Mouse (Mus musculus): ENCODE results near the gene Gm3095. TPM values are rescaled to one million over a fixed set of nuclear protein-coding genes. Genes with fewer than 3 reads are reported as not detected.

The Gm3095 gene
- polyA plus RNA-seq (2012; rRNA removed) = not detected in 2 replicates

DNA sequence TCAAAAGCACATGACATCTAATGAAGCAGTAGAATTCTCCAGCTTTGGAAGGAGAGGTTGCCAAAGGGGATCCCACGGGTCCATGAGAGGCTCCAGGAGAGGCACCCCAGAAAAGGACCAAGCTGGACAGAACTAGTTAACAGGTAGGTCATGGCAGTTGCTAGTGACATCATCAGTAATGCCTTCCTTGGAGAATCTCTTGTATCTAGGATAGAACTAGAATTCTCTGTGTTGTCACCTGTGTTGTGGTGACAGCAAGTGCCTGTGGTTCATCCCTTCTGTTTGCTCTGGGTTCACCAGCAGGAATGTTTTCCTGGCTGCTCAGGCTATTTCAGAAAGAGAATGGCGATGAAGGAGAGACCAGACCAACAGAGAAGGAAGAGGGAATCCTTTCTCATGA lies at the start of gene Gm3095:
Gene Gm3095 (plus strand): TSS at position 301 of the 400 bp plus-strand sequence.

DNA sequence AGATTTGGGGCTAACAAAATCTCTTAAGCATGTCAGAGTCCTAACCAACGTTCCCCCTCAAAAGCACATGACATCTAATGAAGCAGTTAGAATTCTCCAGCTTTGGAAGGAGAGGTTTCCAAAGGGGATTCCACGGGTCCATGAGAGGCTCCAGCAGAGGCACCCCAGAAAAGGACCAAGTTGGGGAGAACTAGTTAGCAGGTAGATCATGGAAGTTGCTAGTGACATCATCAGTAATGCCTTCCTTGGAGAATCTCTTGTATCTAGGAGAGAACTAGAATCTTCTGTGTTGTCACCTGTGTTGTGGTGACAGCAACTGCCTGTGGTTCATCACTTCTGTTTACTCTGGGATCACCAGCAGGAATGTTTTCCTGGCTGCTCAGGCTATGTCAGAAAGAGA lies 31.9 kb upstream of the Gm3095 start, which contains the start of gene Gm3029:
Gene Gm3029 (plus strand): TSS at position 301 of the 400 bp plus-strand sequence.

DNA sequence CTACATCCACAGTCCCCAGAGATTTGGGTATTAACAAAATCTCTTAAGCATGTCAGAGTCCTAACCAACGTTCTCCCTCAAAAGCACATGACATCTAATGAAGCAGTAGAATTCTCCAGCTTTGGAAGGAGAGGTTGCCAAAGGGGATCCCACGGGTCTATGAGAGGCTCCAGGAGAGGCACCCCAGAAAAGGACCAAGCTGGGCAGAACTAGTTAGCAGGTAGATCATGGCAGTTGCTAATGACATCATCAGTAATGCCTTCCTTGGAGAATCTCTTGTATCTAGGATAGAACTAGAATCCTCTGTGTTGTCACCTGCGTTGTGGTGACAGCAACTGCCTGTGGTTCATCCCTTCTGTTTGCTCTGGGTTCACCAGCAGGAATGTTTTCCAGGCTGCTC lies 34.7 kb downstream of the Gm3095 start, which contains the start of gene Gm3099:
Gene Gm3099 (plus strand): TSS at position 301 of the 400 bp plus-strand sequence.

Other genes starting within 250 kb of the Gm3095 start
- 0.05 TPM in 1 of 2 replicates, not detected in the other for gene Gm3002, start 153.5 kb upstream of the Gm3095 start, polyA plus RNA-seq (2012; rRNA removed)
- gene Gm3033, start 117.3 kb upstream of the Gm3095 start, polyA plus RNA-seq (2012; rRNA removed) = not detected in 2 replicates
- gene Gm2916, start 79.4 kb upstream of the Gm3095 start, polyA plus RNA-seq (2012; rRNA removed) = not detected in 2 replicates
- gene Gm3029, start 31.8 kb upstream of the Gm3095 start, polyA plus RNA-seq (2012; rRNA removed) = not detected in 2 replicates
- gene Gm3099, start 34.8 kb downstream of the Gm3095 start, polyA plus RNA-seq (2012; rRNA removed) = not detected in 2 replicates
- gene Gm5796, start 60.4 kb downstream of the Gm3095 start, polyA plus RNA-seq (2012; rRNA removed) = 0.02 TPM in 1 of 2 replicates, not detected in the other
- gene Gm3115, start 120.6 kb downstream of the Gm3095 start, polyA plus RNA-seq (2012; rRNA removed) = not detected in 2 replicates
- 0.05 and 0.06 TPM in 2 replicates for gene Gm8108, start 147.0 kb downstream of the Gm3095 start, polyA plus RNA-seq (2012; rRNA removed)
- not detected in 2 replicates for gene Gm3127, start 201.5 kb downstream of the Gm3095 start, polyA plus RNA-seq (2012; rRNA removed)
- not detected in 2 replicates for gene Gm2974, start 219.0 kb downstream of the Gm3095 start, polyA plus RNA-seq (2012; rRNA removed)

All from liver, embryonic 14 days (tissue).